Mouse (Mus musculus) bone marrow, adult 2 months (tissue): Measurements from ENCODE around the gene Zcrb1.

Experiments used
- CTCF ChIP-seq: fragments of 200-500 bp; IDR thresholded peaks from 2 replicates; pipeline ENCODE4 v1.5.1; 2011; ENCODE audit warnings: low read length, control low read depth; ENCODE audit not compliant: control insufficient read depth, insufficient read depth
- POLR2A ChIP-seq: fragments of 200-500 bp; IDR thresholded peaks from 2 replicates; pipeline ENCODE4 v1.6.1; 2011; ENCODE audit warnings: low read depth, mild to moderate bottlenecking, control low read depth, low read length, borderline replicate concordance; ENCODE audit not compliant: control insufficient read depth

- TF ChIP-seq POLR2A = no peak
- no peak for TF ChIP-seq CTCF
Observed at GRCm38 (mm10) chr15:93375696-93376095, 22.4 kb downstream of the Zcrb1 start.
